Mouse (Mus musculus) adrenal gland, adult 2 months (tissue): ENCODE measurements around the gene Mthfd1. TPM values are rescaled to one million over a fixed set of nuclear protein-coding genes. Genes with fewer than 3 reads are reported as not detected.
A peak's percentile ranks its signal among the peaks of the same experiment; 100 is the strongest.

Source experiments
- DNase-seq: peaks from one replicate; pipeline ENCODE4 v3.0.0; 2021
- polyA plus RNA-seq: library from polyadenylated mRNA; depleted of rRNA; stranded (reverse); fragments of >200 nt; gene quantifications from 2 replicates; pipeline ENCODE4 v1.2.3, GENCODE M21; 2012
- total RNA-seq, 2 experiments: library from RNA; stranded (reverse); gene quantifications; 2 replicates each; pipeline ENCODE4 v1.2.3; 2021

Mthfd1 gene
- total and polyA plus RNA-seq, 3 experiments: 18.1 to 49.4 (median 41.8) TPM

GRCm38 (mm10) chr12:76300367-76300766 is 45.3 kb downstream of the Mthfd1 start:
- no peak for DNase-seq

GRCm38 (mm10) chr12:76303474-76303873 is 48.4 kb downstream of the Mthfd1 start:
- no peak for DNase-seq

- DNase-seq: no peak
Measured at GRCm38 (mm10) chr12:76304199-76304598, 49.1 kb downstream of the Mthfd1 start.

GRCm38 (mm10) chr12:76305107-76305506 is 50.0 kb downstream of the Mthfd1 start:
- no peak for DNase-seq

- no peak for DNase-seq
Measured at GRCm38 (mm10) chr12:76306852-76307561, 51.9 kb downstream of the Mthfd1 start.

GRCm38 (mm10) chr12:76307964-76308363 is 52.9 kb downstream of the Mthfd1 start:
- DNase-seq: no peak

GRCm38 (mm10) chr12:76308436-76308835 is 53.3 kb downstream of the Mthfd1 start:
- no peak for DNase-seq

- DNase-seq: no peak
Measured at GRCm38 (mm10) chr12:76310007-76310406, 54.9 kb downstream of the Mthfd1 start.

- no peak for DNase-seq
Measured at GRCm38 (mm10) chr12:76310633-76311032, 55.5 kb downstream of the Mthfd1 start.

GRCm38 (mm10) chr12:76311227-76311626 is 56.1 kb downstream of the Mthfd1 start:
- no peak for DNase-seq

GRCm38 (mm10) chr12:76311951-76312350 is 56.9 kb downstream of the Mthfd1 start:
- DNase-seq: no peak

GRCm38 (mm10) chr12:76318282-76319212 is 63.4 kb downstream of the Mthfd1 start:
- DNase-seq: no peak

- peak; percentile 73 for DNase-seq
Measured at GRCm38 (mm10) chr12:76324679-76325431, 69.8 kb downstream of the Mthfd1 start, which contains the start of gene Akap5. Gene Akap5, plus strand, starts transcription at chr12:76324891.

GRCm38 (mm10) chr12:76326437-76327220 is 71.5 kb downstream of the Mthfd1 start:
- no peak for DNase-seq

GRCm38 (mm10) chr12:76328567-76329354 is 73.7 kb downstream of the Mthfd1 start:
- DNase-seq: no peak

- no peak for DNase-seq
Measured at GRCm38 (mm10) chr12:76333688-76334087, 78.6 kb downstream of the Mthfd1 start.

GRCm38 (mm10) chr12:76335641-76336040 is 80.5 kb downstream of the Mthfd1 start:
- DNase-seq: no peak

GRCm38 (mm10) chr12:76336111-76336965 is 81.2 kb downstream of the Mthfd1 start:
- DNase-seq: no peak

- peak; percentile 39 for DNase-seq
Measured at GRCm38 (mm10) chr12:76341080-76341479, 86.0 kb downstream of the Mthfd1 start.
